Mouse (Mus musculus) hindbrain, embryonic 14.5 days (tissue): Measurements from ENCODE around the gene Zzz3. TPM values are rescaled to one million over a fixed set of nuclear protein-coding genes. Genes with fewer than 3 reads are reported as not detected.

Source experiments
- ATAC-seq: fragments of 200-750 bp; cut with Nextera tagmentation; 2 replicates; pipeline ENCODE4 v1.8.0; 2017; ENCODE audit warnings: moderate number of reproducible peaks, mild to moderate bottlenecking, moderate TSS enrichment, moderate library complexity; ENCODE audit not compliant: low FRiP score
- DNase-seq: peaks from one replicate; pipeline ENCODE4 v3.0.0-alpha.2; 2015; ENCODE audit warnings: low spot score
- H3K27ac ChIP-seq: fragments of 300-500 bp; sonication (generic); 2 replicates; pipeline ENCODE4 v1.5.1; 2014; ENCODE audit warnings: mild to moderate bottlenecking, moderate library complexity
- H3K27me3 ChIP-seq: fragments of 300-500 bp; sonication (generic); 2 replicates; pipeline ENCODE4 v1.6.1; 2014; ENCODE audit warnings: mild to moderate bottlenecking, low read length, mixed read lengths; ENCODE audit not compliant: control insufficient read depth, insufficient read depth
- H3K36me3 ChIP-seq: fragments of 300-500 bp; sonication (generic); replicated peaks from 2 replicates; pipeline ENCODE4 v1.6.1; 2014; ENCODE audit not compliant: control insufficient read depth, insufficient read depth
- H3K4me1 ChIP-seq: fragments of 300-500 bp; sonication (generic); replicated peaks from 2 replicates; pipeline ENCODE4 v1.6.1; 2014; ENCODE audit warnings: antibody characterized with exemption, low read length, mixed read lengths; ENCODE audit not compliant: control insufficient read depth, insufficient read depth
- H3K4me2 ChIP-seq: fragments of 300-500 bp; sonication (generic); replicated peaks from 2 replicates; pipeline ENCODE4 v1.6.1; 2014; ENCODE audit warnings: mild to moderate bottlenecking, moderate library complexity
- H3K4me3 ChIP-seq: fragments of 300-500 bp; sonication (generic); replicated peaks from 2 replicates; pipeline ENCODE4 v1.5.1; 2014; ENCODE audit warnings: mild to moderate bottlenecking, low read length
- H3K9ac ChIP-seq: fragments of 300-500 bp; sonication (generic); 2 replicates; pipeline ENCODE4 v1.6.1; 2014
- H3K9me3 ChIP-seq: fragments of 300-500 bp; sonication (generic); 2 replicates; pipeline ENCODE4 v1.6.1; 2016; ENCODE audit warnings: low read length; ENCODE audit not compliant: control insufficient read depth
- WGBS: fragments of 180-500 bp; shearing (Covaris S2); extraction: QIAGEN DNeasy Blood & Tissue Kit; methylation state at CpG from one replicate; pipeline ENCODE4 v1.1.7; 2014; 5-methylcytosine and 5-hydroxymethylcytosine counted together
- polyA plus RNA-seq: library from polyadenylated mRNA; unstranded; fragments of >200 nt; fragmentation: Nextera tagmentation; extraction: Ambion mirVana; gene quantifications from 2 replicates; pipeline ENCODE4 v1.2.1, GENCODE M21; 2014

Zzz3 gene
- polyA plus RNA-seq, result 32.3 and 38.0 TPM in 2 replicates

- peak within 1 kb of the TSS; percentile 87 for H3K9ac ChIP-seq
- WGBS, result under 1% methylated on average over 62 of the region's 108 CpGs
- peak within 1 kb of the TSS; percentile 98 for H3K27ac ChIP-seq
- H3K36me3 ChIP-seq, result peaks cover 30% of the 10 kb centered on the region
- DNase-seq (peak; percentile 90), ATAC-seq (peak; percentile 94)
- H3K27me3 ChIP-seq, result no peaks in the 10 kb centered on the region
- no peaks in the 10 kb centered on the region for H3K9me3 ChIP-seq
- H3K4me2 ChIP-seq, result peak within 1 kb of the TSS; percentile 78
- H3K4me1 ChIP-seq, result peaks cover 24% of the 10 kb centered on the region
- peak within 1 kb of the TSS; percentile 57 for H3K4me3 ChIP-seq
Observed at GRCm38 (mm10) chr3:152395350-152396277, at the start of gene Zzz3. TSS of gene Zzz3 (plus strand) at chr3:152395473.

- Histone ChIP-seq H3K4me1 (peaks cover 13% of the 10 kb centered on the region), H3K27ac (peak within 1 kb of the TSS; percentile 87), H3K9me3 (no peaks in the 10 kb centered on the region), H3K4me2 (peak within 1 kb of the TSS; percentile 81), H3K9ac (peak within 1 kb of the TSS; percentile 87), H3K36me3 (no peaks in the 10 kb centered on the region), H3K4me3 (peak within 1 kb of the TSS; percentile 66), H3K27me3 (no peaks in the 10 kb centered on the region)
- DNase-seq (peak; percentile 95), ATAC-seq (peak; percentile 96)
- 6% methylated on average over 40 of the region's 44 CpGs for WGBS
Observed at GRCm38 (mm10) chr3:152345732-152346632, 49.3 kb upstream of the Zzz3 start, which contains the start of gene Usp33. TSS of gene Usp33 (plus strand) at chr3:152346478.

- Histone ChIP-seq H3K27me3 (no peaks in the 10 kb centered on the region), H3K9me3 (no peaks in the 10 kb centered on the region), H3K4me3 (peak overlapping the region; percentile 66), H3K27ac (peak overlapping the region; percentile 87), H3K9ac (peak overlapping the region; percentile 87), H3K4me2 (peak overlapping the region; percentile 81), H3K36me3 (no peaks in the 10 kb centered on the region), H3K4me1 (peaks cover 13% of the 10 kb centered on the region)
- peak; percentile 76 for ATAC-seq
- under 1% methylated on average over 44 of the region's 54 CpGs for WGBS
- peak; percentile 65 for DNase-seq
Observed at GRCm38 (mm10) chr3:152346633-152347141, 48.6 kb upstream of the Zzz3 start.

- H3K27ac ChIP-seq, result peak overlapping the region; percentile 87; the same call in 1 of the 2 replicates
Observed at GRCm38 (mm10) chr3:152347227-152347626, 48.0 kb upstream of the Zzz3 start.

GRCm38 (mm10) chr3:152348011-152348830, 47.1 kb upstream of the Zzz3 start:
- no peak overlapping the region for H3K27ac ChIP-seq
- H3K9ac ChIP-seq, result no peak overlapping the region
- H3K4me2 ChIP-seq, result peak overlapping the region; percentile 81
- H3K36me3 ChIP-seq, result no peaks in the 10 kb centered on the region
- peaks cover 13% of the 10 kb centered on the region for H3K4me1 ChIP-seq
- WGBS, result 87% methylated on average over 10 of the region's 10 CpGs
- H3K9me3 ChIP-seq, result no peaks in the 10 kb centered on the region
- no peak for ATAC-seq
- H3K27me3 ChIP-seq, result no peaks in the 10 kb centered on the region
- 0 out of 2 replicates have a peak overlapping the region, but pooled peaks have one; percentile 66 for H3K4me3 ChIP-seq
- no peak for DNase-seq

More at GRCm38 (mm10) chr3:152347227-152347626, 48.0 kb upstream of the Zzz3 start:
- ATAC-seq (no peak), DNase-seq (no peak)
- Histone ChIP-seq H3K4me3 (peak overlapping the region; percentile 66), H3K9me3 (no peaks in the 10 kb centered on the region), H3K9ac (peak overlapping the region; percentile 87), H3K4me2 (peak overlapping the region; percentile 81), H3K36me3 (no peaks in the 10 kb centered on the region), H3K4me1 (peaks cover 13% of the 10 kb centered on the region), H3K27me3 (no peaks in the 10 kb centered on the region)
- WGBS, result 36% methylated on average over 3 of the region's 3 CpGs

GRCm38 (mm10) chr3:152350431-152350830, 44.8 kb upstream of the Zzz3 start:
- no peaks in the 10 kb centered on the region for H3K9me3 ChIP-seq
- H3K9ac ChIP-seq, result no peak overlapping the region
- whole genome bisulfite sequencing, result 95% methylated on average over 3 of the region's 3 CpGs
- no peak overlapping the region for H3K4me2 ChIP-seq
- no peaks in the 10 kb centered on the region for H3K27me3 ChIP-seq
- H3K36me3 ChIP-seq, result no peaks in the 10 kb centered on the region
- no peak overlapping the region for H3K27ac ChIP-seq
- no peak overlapping the region for H3K4me3 ChIP-seq
- H3K4me1 ChIP-seq, result peaks cover 13% of the 10 kb centered on the region
- ATAC-seq (no peak), DNase-seq (no peak)

GRCm38 (mm10) chr3:152350966-152351365, 44.3 kb upstream of the Zzz3 start:
- Histone ChIP-seq H3K27ac (no peak overlapping the region), H3K9me3 (no peaks in the 10 kb centered on the region), H3K4me1 (peaks cover 13% of the 10 kb centered on the region), H3K4me3 (no peak overlapping the region), H3K27me3 (no peaks in the 10 kb centered on the region), H3K4me2 (no peak overlapping the region), H3K36me3 (no peaks in the 10 kb centered on the region), H3K9ac (no peak overlapping the region)
- 90% methylated on average over 5 of the region's 5 CpGs for WGBS
- DNase-seq, result no peak
- ATAC-seq, result no peak

- no peaks in the 10 kb centered on the region for H3K36me3 ChIP-seq
- H3K4me3 ChIP-seq, result no peak overlapping the region
- H3K27me3 ChIP-seq, result no peaks in the 10 kb centered on the region
- H3K4me1 ChIP-seq, result peaks cover 10% of the 10 kb centered on the region
- DNase-seq (no peak), ATAC-seq (no peak)
- H3K4me2 ChIP-seq, result no peak overlapping the region
- H3K9ac ChIP-seq, result no peak overlapping the region
- H3K9me3 ChIP-seq, result no peaks in the 10 kb centered on the region
- no peak overlapping the region for H3K27ac ChIP-seq
- WGBS, result 95% methylated on average over 4 of the region's 4 CpGs
Observed at GRCm38 (mm10) chr3:152352289-152352688, 43.0 kb upstream of the Zzz3 start.
